ENCODE assay signal across 9 mouse cellular contexts in genomic region chr10:99353541-99354292, GRCm38 (mm10).
DNase-seq lines count a peak whose midpoint lies in the region; ATAC-seq lines count a peak whose summit lies in the region.
"Had no signal": no experiment of that assay in that cellular context is flagged by ENCODE, and none has a peak within 500 bp of the region (broad histone marks: within the 10 kb centered on the region; RNA-seq: fewer than 3 reads in every experiment).

No protein-coding gene starts in this region.

- peak; percentile 3 to 36 for DNase-seq in spleen, postnatal 36 days (ENCODE audit: low spot score in 2 of 2)
- DNase-seq in spleen, postnatal 14 days (ENCODE audit: low spot score in 2 of 2) = no peak
- peak; percentile 85 for DNase-seq in adrenal gland, adult 2 months
- peak; percentile 52 for DNase-seq in kidney, adult 11 months
- DNase-seq in liver, embryonic 11.5 days (ENCODE audit: low spot score) = no peak
- no peak for DNase-seq in heart, adult 8-10 months (ENCODE audit: low spot score)
- DNase-seq in spleen, postnatal 4 days (ENCODE audit: low spot score in 2 of 2) = no peak

- no peak overlapping the region for H3K4me3 ChIP-seq in midbrain, embryonic 16.5 days (ENCODE audit: low read depth, low read length)
- H3K4me3 ChIP-seq in liver, embryonic 11.5 days (ENCODE audit: low read depth, low read length) = no peak overlapping the region
- H3K4me3 ChIP-seq: embryonic facial prominence, embryonic 13.5 days had no signal

- H3K4me2 ChIP-seq in midbrain, embryonic 16.5 days (ENCODE audit: low read length) = 0 out of 2 replicates have a peak overlapping the region, but pooled peaks have one; percentile 5
- H3K4me2 ChIP-seq in liver, embryonic 11.5 days = no peak overlapping the region
- H3K4me2 ChIP-seq: embryonic facial prominence, embryonic 13.5 days had no signal

- WGBS in midbrain, embryonic 16.5 days = 48% methylated on average over 18 of the region's 18 CpGs
- WGBS in liver, embryonic 11.5 days = 71% methylated on average over 18 of the region's 18 CpGs

- no peaks in the 10 kb centered on the region for H3K27me3 ChIP-seq in midbrain, embryonic 16.5 days (ENCODE audit: control insufficient read depth, insufficient read depth, low read depth, low read length)
- H3K27me3 ChIP-seq in liver, embryonic 11.5 days (replicated peaks; ENCODE audit: control insufficient read depth, insufficient read depth, low read length) = no peaks in the 10 kb centered on the region

- H3K27ac ChIP-seq in midbrain, embryonic 16.5 days (ENCODE audit: low read length) = no peak overlapping the region
- H3K27ac ChIP-seq in liver, embryonic 11.5 days (ENCODE audit: low read depth, low read length) = no peak overlapping the region
- H3K27ac ChIP-seq: embryonic facial prominence, embryonic 13.5 days had no signal

- H3K9me3 ChIP-seq in midbrain, embryonic 16.5 days (replicated peaks; ENCODE audit: control insufficient read depth, low read length, poor library complexity, severe bottlenecking) = no peaks in the 10 kb centered on the region
- no peaks in the 10 kb centered on the region for H3K9me3 ChIP-seq in liver, embryonic 11.5 days (ENCODE audit: control insufficient read depth, low read length)
- H3K9me3 ChIP-seq: embryonic facial prominence, embryonic 13.5 days had no signal

- ATAC-seq in midbrain, embryonic 16.5 days = no peak
- no peak for ATAC-seq in liver, embryonic 11.5 days (replicated peaks; ENCODE audit: low FRiP score)

- no peaks in the 10 kb centered on the region for H3K36me3 ChIP-seq in midbrain, embryonic 16.5 days (ENCODE audit: control insufficient read depth, insufficient read depth, low read length)
- H3K36me3 ChIP-seq in liver, embryonic 11.5 days (ENCODE audit: control insufficient read depth, insufficient read depth, low read length) = no peaks in the 10 kb centered on the region
- H3K36me3 ChIP-seq: embryonic facial prominence, embryonic 13.5 days had no signal

- no peaks in the 10 kb centered on the region for H3K4me1 ChIP-seq in midbrain, embryonic 16.5 days (ENCODE audit: control insufficient read depth, insufficient read depth, low read length)
- H3K4me1 ChIP-seq in liver, embryonic 11.5 days (replicated peaks; ENCODE audit: control insufficient read depth, insufficient read depth, low read length) = no peaks in the 10 kb centered on the region

- H3K9ac ChIP-seq in midbrain, embryonic 16.5 days (ENCODE audit: low read depth, low read length) = no peak overlapping the region
- H3K9ac ChIP-seq in liver, embryonic 11.5 days (ENCODE audit: low read depth, low read length) = no peak overlapping the region
- H3K9ac ChIP-seq: embryonic facial prominence, embryonic 13.5 days had no signal

Comparison
In these comparisons a context has a peak if more than half of its experiments do, and no peak if none do; other contexts are left out.
1. DNase-seq: peak in spleen, postnatal 36 days (2 of 2), adrenal gland, adult 2 months (single experiment) and kidney, adult 11 months (single experiment); none in spleen, postnatal 14 days (0 of 2), liver, embryonic 11.5 days (single experiment), heart, adult 8-10 months (single experiment) and spleen, postnatal 4 days (0 of 2).